Mouse (Mus musculus) hindbrain, embryonic 13.5 days (tissue): ENCODE data around the gene Dph1. TPM values are rescaled to one million over a fixed set of nuclear protein-coding genes. Genes with fewer than 3 reads are reported as not detected.
"Not testable (repeated sequence)": the region's sequence is repeated elsewhere in the genome, so short reads cannot be mapped to it uniquely, and the experiment has no call there.

ENCODE experiments used
- ATAC-seq: fragments of 200-750 bp; cut with Nextera tagmentation; 2 replicates; pipeline ENCODE4 v1.8.0; 2017; ENCODE audit warnings: moderate TSS enrichment; ENCODE audit not compliant: low FRiP score
- H3K27ac ChIP-seq: fragments of 300-500 bp; sonication (generic); 2 replicates; pipeline ENCODE4 v1.5.1; 2015; ENCODE audit warnings: inconsistent platforms, mild to moderate bottlenecking, moderate library complexity
- H3K27me3 ChIP-seq: fragments of 300-500 bp; sonication (generic); 2 replicates; pipeline ENCODE4 v1.6.1; 2015; ENCODE audit warnings: mild to moderate bottlenecking, inconsistent platforms
- H3K36me3 ChIP-seq: fragments of 300-500 bp; sonication (generic); 2 replicates; pipeline ENCODE4 v1.6.1; 2015; ENCODE audit warnings: mild to moderate bottlenecking, inconsistent platforms
- H3K4me1 ChIP-seq: fragments of 300-500 bp; sonication (generic); replicated peaks from 2 replicates; pipeline ENCODE4 v1.6.1; 2015; ENCODE audit warnings: inconsistent platforms
- H3K4me2 ChIP-seq: fragments of 300-500 bp; sonication (generic); 2 replicates; pipeline ENCODE4 v1.6.1; 2015; ENCODE audit warnings: inconsistent platforms, mild to moderate bottlenecking, moderate library complexity
- H3K4me3 ChIP-seq: fragments of 300-500 bp; sonication (generic); 2 replicates; pipeline ENCODE4 v1.5.1; 2015; ENCODE audit warnings: mild to moderate bottlenecking, inconsistent platforms
- H3K9ac ChIP-seq: fragments of 300-500 bp; sonication (generic); 2 replicates; pipeline ENCODE4 v1.6.1; 2015; ENCODE audit warnings: mild to moderate bottlenecking, inconsistent platforms
- H3K9me3 ChIP-seq: fragments of 300-500 bp; sonication (generic); 2 replicates; pipeline ENCODE4 v1.6.1; 2016; ENCODE audit warnings: inconsistent platforms
- WGBS: fragments of 180-500 bp; shearing (Covaris S2); methylation state at CpG from one replicate; pipeline ENCODE4 v1.1.7; 2015; 5-methylcytosine and 5-hydroxymethylcytosine counted together
- polyA plus RNA-seq: library from polyadenylated mRNA; unstranded; fragments of >200 nt; fragmentation: Nextera tagmentation; extraction: Ambion mirVana; gene quantifications from 2 replicates; pipeline ENCODE4 v1.2.1, GENCODE M21; 2015

Gene Dph1
- polyA plus RNA-seq, 1 experiment from 2014 or later: 14.4 TPM

GRCm38 (mm10) chr11:75184986-75185385 lies 6.1 kb downstream of the Dph1 start:
- Histone ChIP-seq H3K9me3 (no peaks in the 10 kb centered on the region), H3K36me3 (peaks cover 33% of the 10 kb centered on the region), H3K4me3 (no peak overlapping the region), H3K4me2 (no peak overlapping the region), H3K9ac (peak overlapping the region; percentile 43), H3K27me3 (no peaks in the 10 kb centered on the region), H3K27ac (peak overlapping the region; percentile 58), H3K4me1 (peaks cover 48% of the 10 kb centered on the region)
- WGBS: 37% methylated on average over 2 of the region's 2 CpGs
- ATAC-seq: no peak

- peak overlapping the region; percentile 43 for H3K9ac ChIP-seq
- WGBS: 92% methylated on average over 5 of the region's 5 CpGs
- no peaks in the 10 kb centered on the region for H3K27me3 ChIP-seq
- H3K27ac ChIP-seq: peak overlapping the region; percentile 58
- peaks cover 47% of the 10 kb centered on the region for H3K4me1 ChIP-seq
- no peaks in the 10 kb centered on the region for H3K9me3 ChIP-seq
- ATAC-seq: no peak
- peaks cover 33% of the 10 kb centered on the region for H3K36me3 ChIP-seq
- no peak overlapping the region for H3K4me3 ChIP-seq
- no peak overlapping the region for H3K4me2 ChIP-seq
Observed at GRCm38 (mm10) chr11:75184573-75184972, 6.5 kb downstream of the Dph1 start.

GRCm38 (mm10) chr11:75183917-75184570 lies 7.0 kb downstream of the Dph1 start:
- H3K4me3 ChIP-seq: no peak overlapping the region
- H3K9ac ChIP-seq: peak overlapping the region; percentile 43
- WGBS: 87% methylated on average over 2 of the region's 2 CpGs
- H3K27me3 ChIP-seq: no peaks in the 10 kb centered on the region
- H3K9me3 ChIP-seq: no peaks in the 10 kb centered on the region
- H3K27ac ChIP-seq: peak overlapping the region; percentile 58
- no peak overlapping the region for H3K4me2 ChIP-seq
- H3K4me1 ChIP-seq: peaks cover 47% of the 10 kb centered on the region
- ATAC-seq: no peak
- peaks cover 33% of the 10 kb centered on the region for H3K36me3 ChIP-seq

GRCm38 (mm10) chr11:75178672-75179208 lies 12.3 kb downstream of the Dph1 start, which contains the start of gene Ovca2:
Gene Ovca2 (minus strand): TSS chr11:75178835.
- ATAC-seq: peak; percentile 94
- H3K9me3 ChIP-seq: no peaks in the 10 kb centered on the region
- peak within 1 kb of the TSS; percentile 86 for H3K9ac ChIP-seq
- H3K4me3 ChIP-seq: peak within 1 kb of the TSS; percentile 68
- H3K4me2 ChIP-seq: peak within 1 kb of the TSS; percentile 97
- under 1% methylated on average over 33 of the region's 33 CpGs for WGBS
- peak within 1 kb of the TSS; percentile 92 for H3K27ac ChIP-seq
- H3K36me3 ChIP-seq: peaks cover 43% of the 10 kb centered on the region
- peaks cover 42% of the 10 kb centered on the region for H3K4me1 ChIP-seq
- peaks cover 15% of the 10 kb centered on the region for H3K27me3 ChIP-seq

- ATAC-seq: no peak
- Histone ChIP-seq H3K4me3 (peak overlapping the region; percentile 68), H3K27me3 (peaks cover 15% of the 10 kb centered on the region), H3K4me2 (peak overlapping the region; percentile 97), H3K9ac (peak overlapping the region; percentile 86), H3K27ac (peak overlapping the region; percentile 92), H3K4me1 (peaks cover 38% of the 10 kb centered on the region), H3K9me3 (no peaks in the 10 kb centered on the region), H3K36me3 (peaks cover 36% of the 10 kb centered on the region)
- WGBS: 62% methylated on average over 12 of the region's 12 CpGs
Observed at GRCm38 (mm10) chr11:75178011-75178410, 13.0 kb downstream of the Dph1 start.

- H3K27me3 ChIP-seq: peaks cover 40% of the 10 kb centered on the region
- not testable (repeated sequence) for H3K4me3 ChIP-seq, H3K4me2 ChIP-seq, H3K27ac ChIP-seq, H3K9me3 ChIP-seq, ATAC-seq, H3K9ac ChIP-seq
- peaks cover 15% of the 10 kb centered on the region for H3K36me3 ChIP-seq
- WGBS: 65% methylated on average over 6 of the region's 6 CpGs
- peaks cover 57% of the 10 kb centered on the region for H3K4me1 ChIP-seq
Observed at GRCm38 (mm10) chr11:75174574-75174973, 16.5 kb downstream of the Dph1 start.

GRCm38 (mm10) chr11:75173799-75174165 lies 17.3 kb downstream of the Dph1 start:
- H3K4me1 ChIP-seq: peaks cover 58% of the 10 kb centered on the region
- peak overlapping the region; percentile 89 for H3K27ac ChIP-seq
- peak overlapping the region; percentile 72 for H3K9ac ChIP-seq
- peaks cover 48% of the 10 kb centered on the region for H3K27me3 ChIP-seq
- peak overlapping the region; percentile 84 for H3K4me2 ChIP-seq
- H3K9me3 ChIP-seq: no peaks in the 10 kb centered on the region
- peak overlapping the region; percentile 63 for H3K4me3 ChIP-seq
- 4% methylated on average over 15 of the region's 15 CpGs for WGBS
- no peak for ATAC-seq
- peaks cover 15% of the 10 kb centered on the region for H3K36me3 ChIP-seq

GRCm38 (mm10) chr11:75173095-75173798 lies 17.8 kb downstream of the Dph1 start:
- H3K9me3 ChIP-seq: no peaks in the 10 kb centered on the region
- peaks cover 54% of the 10 kb centered on the region for H3K27me3 ChIP-seq
- H3K4me1 ChIP-seq: peaks cover 63% of the 10 kb centered on the region
- under 1% methylated on average over 71 of the region's 71 CpGs for WGBS
- peaks cover 15% of the 10 kb centered on the region for H3K36me3 ChIP-seq
- H3K9ac ChIP-seq: peak overlapping the region; percentile 72
- peak overlapping the region; percentile 89 for H3K27ac ChIP-seq
- peak; percentile 58 for ATAC-seq
- peak overlapping the region; percentile 84 for H3K4me2 ChIP-seq
- H3K4me3 ChIP-seq: peak overlapping the region; percentile 63

- no peaks in the 10 kb centered on the region for H3K9me3 ChIP-seq
- peak overlapping the region; percentile 72 for H3K9ac ChIP-seq
- peaks cover 63% of the 10 kb centered on the region for H3K4me1 ChIP-seq
- H3K4me2 ChIP-seq: peak overlapping the region; percentile 84
- H3K4me3 ChIP-seq: peak overlapping the region; percentile 63
- H3K36me3 ChIP-seq: peaks cover 12% of the 10 kb centered on the region
- peak; percentile 3; the same call in 1 of the 2 replicates for ATAC-seq
- peak overlapping the region; percentile 89 for H3K27ac ChIP-seq
- WGBS: 1% methylated on average over 72 of the region's 75 CpGs
- H3K27me3 ChIP-seq: peaks cover 62% of the 10 kb centered on the region
Observed at GRCm38 (mm10) chr11:75172151-75173094, 18.6 kb downstream of the Dph1 start.

GRCm38 (mm10) chr11:75171186-75171865 lies 19.7 kb downstream of the Dph1 start:
- Histone ChIP-seq H3K27me3 (peaks cover 70% of the 10 kb centered on the region), H3K4me1 (peaks cover 73% of the 10 kb centered on the region), H3K36me3 (peaks cover 1% of the 10 kb centered on the region), H3K9me3 (no peaks in the 10 kb centered on the region), H3K4me2 (peak overlapping the region; percentile 84), H3K27ac (no peak overlapping the region), H3K9ac (no peak overlapping the region), H3K4me3 (peak overlapping the region; percentile 63; the same call in 1 of the 2 replicates)
- 6% methylated on average over 17 of the region's 17 CpGs for WGBS
- ATAC-seq: no peak

- peak; percentile 66 for ATAC-seq
- Histone ChIP-seq H3K9ac (peak overlapping the region; percentile 44), H3K4me1 (peaks cover 84% of the 10 kb centered on the region), H3K27me3 (peaks cover 71% of the 10 kb centered on the region), H3K36me3 (no peaks in the 10 kb centered on the region), H3K4me3 (peak overlapping the region; percentile 48), H3K4me2 (peak overlapping the region; percentile 83), H3K9me3 (no peaks in the 10 kb centered on the region), H3K27ac (peak overlapping the region; percentile 63; the same call in 1 of the 2 replicates)
- under 1% methylated on average over 38 of the region's 38 CpGs for WGBS
Observed at GRCm38 (mm10) chr11:75170136-75170751, 20.8 kb downstream of the Dph1 start.
